Mouse (Mus musculus): ENCODE data around the gene Zfp618.

DNA sequence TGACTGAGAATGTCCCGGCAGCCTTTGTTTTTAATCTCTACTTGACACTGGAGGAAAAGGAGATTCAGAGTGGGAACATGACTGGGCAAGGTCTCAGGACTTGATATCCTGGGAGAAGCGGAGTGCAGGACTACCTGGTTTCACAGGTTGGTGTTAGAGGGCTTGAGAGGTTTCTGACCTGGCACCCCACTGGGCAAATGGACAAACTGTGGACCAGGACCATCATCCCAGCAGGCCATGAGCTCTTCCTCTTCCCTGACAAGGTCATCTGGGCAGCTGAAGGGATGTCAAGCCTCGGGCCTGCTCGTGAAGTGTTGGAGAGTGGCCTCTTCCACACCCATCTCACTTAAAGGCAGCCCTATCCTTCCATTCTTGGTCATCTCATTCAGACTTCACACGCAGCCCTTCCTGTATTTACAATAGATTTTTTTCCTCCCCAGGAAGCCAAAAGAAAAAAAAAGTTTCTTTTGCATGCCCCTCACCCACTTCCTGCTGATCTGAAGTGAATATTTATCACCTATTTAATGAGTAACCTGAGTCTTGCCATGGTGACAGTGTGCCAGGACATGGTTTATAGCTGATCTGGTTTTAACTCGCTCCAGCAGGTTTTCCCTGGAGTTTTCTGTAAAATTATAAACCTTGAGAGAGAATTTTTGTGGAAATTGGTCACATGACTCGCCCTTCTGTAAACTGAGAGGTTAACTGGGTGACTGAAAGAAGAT, 86.7 kb downstream of the Zfp618 start:
- no peak for TF ChIP-seq CTCF (IDR thresholded peaks at IDR 0.05; ENCODE audit: borderline replicate concordance, insufficient read depth, low read length)
- no peak for TF ChIP-seq POLR2A (IDR thresholded peaks at IDR 0.05; ENCODE audit: low read depth, low read length)

Measured in embryonic fibroblast, embryonic 13.5 days (primary cell).